Mouse (Mus musculus) heart, adult 2 months (tissue): Measurements from ENCODE around the gene Anks3. TPM values are rescaled to one million over a fixed set of nuclear protein-coding genes. Genes with fewer than 3 reads are reported as not detected.

Experiments
- DNase-seq, 2 experiments: peaks; one replicate each; pipeline ENCODE4 v3.0.0; 2021
- H3K27ac ChIP-seq: fragments of 200-600 bp; 2 replicates; pipeline ENCODE4 v1.8.1; 2022
- H3K27me3 ChIP-seq: fragments of 200-500 bp; 2 replicates; pipeline ENCODE4 v1.6.1; 2012; ENCODE audit warnings: mild to moderate bottlenecking, low read length, inconsistent platforms, mixed read lengths; ENCODE audit not compliant: control insufficient read depth, insufficient read depth
- H3K36me3 ChIP-seq: fragments of 200-500 bp; 2 replicates; pipeline ENCODE4 v1.6.1; 2012; ENCODE audit warnings: low read length, inconsistent platforms; ENCODE audit not compliant: control insufficient read depth, insufficient read depth
- H3K4me1 ChIP-seq: fragments of 200-500 bp; 2 replicates; pipeline ENCODE4 v1.6.1; 2011; ENCODE audit warnings: low read length; ENCODE audit not compliant: control insufficient read depth, insufficient read depth
- H3K4me3 ChIP-seq: fragments of 200-600 bp; 2 replicates; pipeline ENCODE4 v1.8.1; 2022
- H3K79me2 ChIP-seq: fragments of 200-500 bp; replicated peaks from 2 replicates; pipeline ENCODE4 v1.6.1; 2012; ENCODE audit warnings: mild to moderate bottlenecking, inconsistent platforms, low read length, moderate library complexity, mixed read lengths; ENCODE audit not compliant: control insufficient read depth, insufficient read depth
- H3K9ac ChIP-seq: fragments of 200-500 bp; 2 replicates; pipeline ENCODE4 v1.6.1; 2012; ENCODE audit warnings: low read depth, mild to moderate bottlenecking, control low read depth, inconsistent platforms, low read length, mixed read lengths
- CTCF ChIP-seq: fragments of 200-600 bp; IDR thresholded peaks from 2 replicates; pipeline ENCODE4 v1.8.1; 2022; ENCODE audit warnings: antibody characterized with exemption, mild to moderate bottlenecking, moderate library complexity
- EP300 ChIP-seq: fragments of 200-500 bp; IDR thresholded peaks from 2 replicates; pipeline ENCODE4 v1.6.1; 2011; ENCODE audit warnings: low read depth, low read length, control low read depth; ENCODE audit not compliant: insufficient read depth
- POLR2A ChIP-seq: fragments of 200-500 bp; IDR thresholded peaks from 2 replicates; pipeline ENCODE4 v1.6.1; 2011; ENCODE audit warnings: mild to moderate bottlenecking, low read depth, low read length, control low read depth; ENCODE audit not compliant: insufficient read depth
- WGBS: fragments of 180-500 bp; shearing (Covaris S2); methylation state at CpG from one replicate; pipeline ENCODE4 v1.1.7; 2018; 5-methylcytosine and 5-hydroxymethylcytosine counted together
- intact Hi-C: fragments of 180-260 bp; cut with DNase I; formaldehyde crosslinking; loops from one replicate; pipeline ENCODE4 v1.15.1; 2025
- polyA plus RNA-seq: library from polyadenylated mRNA; depleted of rRNA; stranded (reverse); fragments of >200 nt; gene quantifications from 2 replicates; pipeline ENCODE4 v1.2.3, GENCODE M21; 2012; rRNA removed
- total RNA-seq, 2 experiments: library from RNA; stranded (reverse); gene quantifications; 2 replicates each; pipeline ENCODE4 v1.2.3; 2021

Gene Anks3
- total and polyA plus RNA-seq, 3 experiments = 11.4 to 21.3 (median 12.7) TPM

GRCm38 (mm10) chr16:4897146-4897730 is 66.8 kb downstream of the Anks3 start:
- Histone ChIP-seq H3K36me3 (peaks cover 19% of the 10 kb centered on the region), H3K4me1 (peaks cover 21% of the 10 kb centered on the region), H3K27ac (peak overlapping the region; percentile 51), H3K9ac (no peak overlapping the region), H3K27me3 (no peaks in the 10 kb centered on the region), H3K79me2 (peaks cover 2% of the 10 kb centered on the region; the same call in 1 of the 2 replicates), H3K4me3 (no peak overlapping the region)
- intact Hi-C loops = loop anchor here (2.0 kb wide), 1 partner anchor 16 kb away; the partner anchor contains the start of gene Ubald1
- TF ChIP-seq CTCF = 0 out of 2 replicates have a peak, but pooled peaks have one; percentile 13
- no peak for TF ChIP-seq EP300
- DNase-seq = no peak
- WGBS = 59% methylated on average over 7 of the region's 7 CpGs

- Histone ChIP-seq H3K36me3 (peaks cover 20% of the 10 kb centered on the region; the same call in 1 of the 2 replicates), H3K27ac (peak overlapping the region; percentile 51), H3K4me1 (peaks cover 21% of the 10 kb centered on the region), H3K9ac (no peak overlapping the region), H3K4me3 (no peak overlapping the region), H3K27me3 (no peaks in the 10 kb centered on the region), H3K79me2 (peaks cover 2% of the 10 kb centered on the region; the same call in 1 of the 2 replicates)
- WGBS = 12% methylated on average over 5 of the region's 5 CpGs
- TF ChIP-seq POLR2A = no peak
- TF ChIP-seq EP300 = peak; percentile 92
- intact Hi-C loops = loop anchor here (2.0 kb wide), 1 partner anchor 16 kb away; the partner anchor contains the start of gene Ubald1
- DNase-seq = peak; percentile 66 to 84
Measured at GRCm38 (mm10) chr16:4896249-4897027, 67.6 kb downstream of the Anks3 start.

- TF ChIP-seq CTCF = no peak
- TF ChIP-seq POLR2A = no peak
- TF ChIP-seq EP300 = no peak
Measured at GRCm38 (mm10) chr16:4894201-4894908, 69.7 kb downstream of the Anks3 start.

GRCm38 (mm10) chr16:4892171-4892570 is 71.8 kb downstream of the Anks3 start:
- peaks cover 2% of the 10 kb centered on the region; the same call in 1 of the 2 replicates for H3K79me2 ChIP-seq

More at GRCm38 (mm10) chr16:4894201-4894908, 69.7 kb downstream of the Anks3 start:
- no peaks in the 10 kb centered on the region for H3K79me2 ChIP-seq
- peaks cover 30% of the 10 kb centered on the region for H3K36me3 ChIP-seq
- DNase-seq = peak in 1 of 2 experiments; percentile 38
- H3K27me3 ChIP-seq = no peaks in the 10 kb centered on the region
- 40% methylated on average over 7 of the region's 7 CpGs for WGBS
- no peak overlapping the region for H3K4me3 ChIP-seq
- peaks cover 24% of the 10 kb centered on the region for H3K4me1 ChIP-seq
- intact Hi-C loops = no loop called here
- no peak overlapping the region for H3K9ac ChIP-seq
- H3K27ac ChIP-seq = peak overlapping the region; percentile 78

More at GRCm38 (mm10) chr16:4892171-4892570, 71.8 kb downstream of the Anks3 start:
- intact Hi-C loops = no loop called here
- H3K27me3 ChIP-seq = no peaks in the 10 kb centered on the region
- TF ChIP-seq EP300 (no peak), POLR2A (no peak), CTCF (no peak)
- peaks cover 28% of the 10 kb centered on the region for H3K4me1 ChIP-seq
- H3K27ac ChIP-seq = peak overlapping the region; percentile 54
- no peak overlapping the region for H3K9ac ChIP-seq
- H3K36me3 ChIP-seq = peaks cover 43% of the 10 kb centered on the region
- WGBS = 41% methylated on average over 6 of the region's 6 CpGs
- H3K4me3 ChIP-seq = no peak overlapping the region
- DNase-seq = no peak

Other genes starting within 250 kb of the Anks3 start
- gene Nmral1, start 244.8 kb downstream of the Anks3 start, total RNA-seq = 1 to 10 TPM; 2.2 to 2.7 TPM
- gene Nmral1, start 244.8 kb downstream of the Anks3 start, polyA plus RNA-seq = 3.9 and 4.0 TPM in 2 replicates
- gene Hmox2, start 237.8 kb downstream of the Anks3 start, total RNA-seq = 10 to 100 TPM; 72.4 to 84.9 TPM
- gene Hmox2, start 237.8 kb downstream of the Anks3 start, polyA plus RNA-seq = 38.3 and 51.6 TPM in 2 replicates
- gene Cdip1, start 173.9 kb downstream of the Anks3 start, total RNA-seq = 10 to 100 TPM; 58.4 to 65.6 TPM
- gene Cdip1, start 173.9 kb downstream of the Anks3 start, polyA plus RNA-seq = 94.3 and 100 TPM in 2 replicates
- not detected for gene 4930562C15Rik, start 128.8 kb downstream of the Anks3 start, total RNA-seq
- 0.23 TPM in 1 of 2 replicates, not detected in the other for gene 4930562C15Rik, start 128.8 kb downstream of the Anks3 start, polyA plus RNA-seq
- gene Ubald1, start 83.9 kb downstream of the Anks3 start, total RNA-seq = 10 to 100 TPM; 17.2 to 18.3 TPM
- 18.2 and 24.5 TPM in 2 replicates for gene Ubald1, start 83.9 kb downstream of the Anks3 start, polyA plus RNA-seq
- 100 to 1,000 TPM; 148 to 168 TPM for gene Mgrn1, start 78.0 kb downstream of the Anks3 start, total RNA-seq
- gene Mgrn1, start 78.0 kb downstream of the Anks3 start, polyA plus RNA-seq = 274 and 284 TPM in 2 replicates
- 10 to 100 TPM; 16.7 to 17.1 TPM for gene Nudt16l1, start 25.4 kb downstream of the Anks3 start, total RNA-seq
- gene Nudt16l1, start 25.4 kb downstream of the Anks3 start, polyA plus RNA-seq = 38.9 and 44.5 TPM in 2 replicates
- not detected for gene Sept12, start 33.6 kb upstream of the Anks3 start, total RNA-seq
- gene Sept12, start 33.6 kb upstream of the Anks3 start, polyA plus RNA-seq = 0.20 and 0.23 TPM in 2 replicates
- gene Smim22, start 43.1 kb upstream of the Anks3 start, total RNA-seq = not detected
- 2.1 TPM in 1 of 2 replicates, not detected in the other for gene Smim22, start 43.1 kb upstream of the Anks3 start, polyA plus RNA-seq
- 10 to 100 TPM; 15.5 to 19.4 TPM for gene Rogdi, start 49.3 kb upstream of the Anks3 start, total RNA-seq
- gene Rogdi, start 49.3 kb upstream of the Anks3 start, polyA plus RNA-seq = 50.7 and 63.0 TPM in 2 replicates
- 10 to 100 TPM; 39.2 to 42.9 TPM for gene Glyr1, start 85.7 kb upstream of the Anks3 start, total RNA-seq
- 35.9 and 48.6 TPM in 2 replicates for gene Glyr1, start 85.7 kb upstream of the Anks3 start, polyA plus RNA-seq
- gene Ubn1, start 85.9 kb upstream of the Anks3 start, total RNA-seq = 10 to 100 TPM; 22.8 to 23.1 TPM
- gene Ubn1, start 85.9 kb upstream of the Anks3 start, polyA plus RNA-seq = 15.8 and 21.2 TPM in 2 replicates
- 1 to 10 TPM; 4.5 to 9.4 TPM for gene Ppl, start 168.2 kb upstream of the Anks3 start, total RNA-seq
- gene Ppl, start 168.2 kb upstream of the Anks3 start, polyA plus RNA-seq = 2.0 and 2.5 TPM in 2 replicates
- under 1 TPM; 0.73 to 0.78 TPM for gene Sec14l5, start 182.9 kb upstream of the Anks3 start, total RNA-seq
- gene Sec14l5, start 182.9 kb upstream of the Anks3 start, polyA plus RNA-seq = 2.1 and 4.3 TPM in 2 replicates
- 10 to 100 TPM; 11.3 to 15.7 TPM for gene Nagpa, start 239.8 kb upstream of the Anks3 start, total RNA-seq
- 22.7 and 24.2 TPM in 2 replicates for gene Nagpa, start 239.8 kb upstream of the Anks3 start, polyA plus RNA-seq